Mouse (Mus musculus): ENCODE data around the gene Pkp4. TPM values are rescaled to one million over a fixed set of nuclear protein-coding genes. Genes with fewer than 3 reads are reported as not detected.

The Pkp4 gene
- polyA plus RNA-seq, 1 experiment from 2014 or later = 36.5 TPM

- 86% methylated on average over 5 of the region's 5 CpGs for WGBS
- Histone ChIP-seq H3K4me1 (replicated peaks) (no peaks in the 10 kb centered on the region), H3K27ac (no peak overlapping the region), H3K9ac (no peak overlapping the region), H3K4me2 (no peak overlapping the region), H3K36me3 (peaks cover 76% of the 10 kb centered on the region), H3K27me3 (no peaks in the 10 kb centered on the region), H3K4me3 (no peak overlapping the region), H3K9me3 (replicated peaks) (no peaks in the 10 kb centered on the region)
- no peak for ATAC-seq (replicated peaks; ENCODE audit: insufficient number of reproducible peaks, insufficient read depth, low FRiP score, low read depth)
Measured at GRCm38 (mm10) chr2:59339776-59340539, 179.3 kb downstream of the Pkp4 start.

GRCm38 (mm10) chr2:59340878-59341277 lies 180.2 kb downstream of the Pkp4 start:
- no peak for ATAC-seq (replicated peaks; ENCODE audit: insufficient number of reproducible peaks, insufficient read depth, low FRiP score, low read depth)
- Histone ChIP-seq H3K9me3 (replicated peaks) (no peaks in the 10 kb centered on the region), H3K4me3 (no peak overlapping the region), H3K27me3 (no peaks in the 10 kb centered on the region), H3K4me1 (replicated peaks) (no peaks in the 10 kb centered on the region), H3K27ac (no peak overlapping the region), H3K36me3 (peaks cover 75% of the 10 kb centered on the region), H3K4me2 (no peak overlapping the region), H3K9ac (no peak overlapping the region)
- 92% methylated on average over 1 of the region's 1 CpGs for WGBS

DNA sequence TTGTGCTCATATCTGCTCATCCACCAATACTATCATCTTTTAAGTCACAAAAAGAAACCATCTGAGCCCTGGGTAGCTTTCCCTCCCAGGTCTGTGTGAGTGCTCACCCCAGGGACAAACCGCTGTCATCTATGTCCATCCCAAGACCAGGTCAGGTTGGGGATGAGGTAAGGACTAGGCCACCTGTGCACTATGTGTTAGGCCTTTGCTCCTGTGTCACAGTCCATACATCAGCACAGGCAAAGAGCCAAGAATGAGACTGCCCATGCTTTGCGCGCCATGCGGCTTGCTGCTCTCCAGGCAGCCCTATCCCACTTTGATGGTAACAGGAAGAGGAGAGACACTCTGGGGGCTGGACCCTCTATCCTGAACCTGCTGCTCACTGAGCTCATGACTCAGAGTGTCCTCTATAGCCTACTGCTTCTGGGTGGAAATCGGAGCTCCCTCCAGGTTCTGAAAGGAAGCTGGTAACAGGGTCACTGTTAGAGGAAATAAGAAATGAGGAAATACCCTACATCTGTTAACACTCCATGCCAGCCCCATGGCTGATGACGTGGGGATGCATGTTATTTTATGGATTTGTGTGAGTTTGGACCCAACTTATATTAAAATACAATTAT lies 182.1 kb downstream of the Pkp4 start:
- WGBS = 88% methylated on average over 6 of the region's 6 CpGs
- Histone ChIP-seq H3K4me1 (replicated peaks) (0 out of 2 replicates have a peak, but pooled peaks cover 7% of the 10 kb centered on the region), H3K27ac (no peak overlapping the region), H3K36me3 (peaks cover 68% of the 10 kb centered on the region), H3K4me2 (no peak overlapping the region), H3K27me3 (no peaks in the 10 kb centered on the region), H3K9ac (no peak overlapping the region), H3K9me3 (replicated peaks) (no peaks in the 10 kb centered on the region), H3K4me3 (no peak overlapping the region)
- ATAC-seq (replicated peaks; ENCODE audit: insufficient number of reproducible peaks, insufficient read depth, low FRiP score, low read depth) = no peak

- Histone ChIP-seq H3K4me3 (no peak overlapping the region), H3K36me3 (peaks cover 72% of the 10 kb centered on the region), H3K9ac (no peak overlapping the region), H3K4me1 (replicated peaks) (0 out of 2 replicates have a peak, but pooled peaks cover 7% of the 10 kb centered on the region), H3K4me2 (no peak overlapping the region), H3K27me3 (no peaks in the 10 kb centered on the region), H3K9me3 (replicated peaks) (no peaks in the 10 kb centered on the region), H3K27ac (no peak overlapping the region)
- 71% methylated on average over 11 of the region's 11 CpGs for WGBS
- ATAC-seq (replicated peaks; ENCODE audit: insufficient number of reproducible peaks, insufficient read depth, low FRiP score, low read depth) = no peak
Measured at GRCm38 (mm10) chr2:59343834-59344233, 183.2 kb downstream of the Pkp4 start.

DNA sequence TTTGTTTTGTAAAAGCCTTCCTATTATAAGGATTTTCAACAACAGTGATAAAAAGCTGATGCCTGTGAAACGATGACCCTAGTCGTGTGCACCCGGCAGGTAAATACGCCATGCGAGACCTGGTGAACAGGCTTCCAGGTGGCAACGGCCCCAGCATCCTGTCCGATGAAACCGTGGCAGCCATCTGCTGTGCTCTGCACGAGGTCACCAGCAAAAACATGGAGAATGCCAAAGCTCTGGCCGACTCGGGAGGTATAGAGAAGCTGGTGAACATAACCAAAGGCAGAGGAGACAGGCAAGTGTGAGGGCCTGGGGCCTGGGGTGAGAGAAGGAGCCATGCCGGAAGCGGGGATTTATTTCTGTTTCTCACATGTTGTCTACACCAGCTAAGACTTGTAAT lies 184.0 kb downstream of the Pkp4 start:
- no peak overlapping the region for H3K4me2 ChIP-seq
- no peak overlapping the region for H3K4me3 ChIP-seq
- H3K4me1 ChIP-seq (replicated peaks) = 0 out of 2 replicates have a peak, but pooled peaks cover 7% of the 10 kb centered on the region
- WGBS = 91% methylated on average over 13 of the region's 13 CpGs
- H3K27me3 ChIP-seq = no peaks in the 10 kb centered on the region
- no peak overlapping the region for H3K9ac ChIP-seq
- ATAC-seq (replicated peaks; ENCODE audit: insufficient number of reproducible peaks, insufficient read depth, low FRiP score, low read depth) = no peak
- no peak overlapping the region for H3K27ac ChIP-seq
- H3K36me3 ChIP-seq = peaks cover 69% of the 10 kb centered on the region
- no peaks in the 10 kb centered on the region for H3K9me3 ChIP-seq (replicated peaks)

DNA sequence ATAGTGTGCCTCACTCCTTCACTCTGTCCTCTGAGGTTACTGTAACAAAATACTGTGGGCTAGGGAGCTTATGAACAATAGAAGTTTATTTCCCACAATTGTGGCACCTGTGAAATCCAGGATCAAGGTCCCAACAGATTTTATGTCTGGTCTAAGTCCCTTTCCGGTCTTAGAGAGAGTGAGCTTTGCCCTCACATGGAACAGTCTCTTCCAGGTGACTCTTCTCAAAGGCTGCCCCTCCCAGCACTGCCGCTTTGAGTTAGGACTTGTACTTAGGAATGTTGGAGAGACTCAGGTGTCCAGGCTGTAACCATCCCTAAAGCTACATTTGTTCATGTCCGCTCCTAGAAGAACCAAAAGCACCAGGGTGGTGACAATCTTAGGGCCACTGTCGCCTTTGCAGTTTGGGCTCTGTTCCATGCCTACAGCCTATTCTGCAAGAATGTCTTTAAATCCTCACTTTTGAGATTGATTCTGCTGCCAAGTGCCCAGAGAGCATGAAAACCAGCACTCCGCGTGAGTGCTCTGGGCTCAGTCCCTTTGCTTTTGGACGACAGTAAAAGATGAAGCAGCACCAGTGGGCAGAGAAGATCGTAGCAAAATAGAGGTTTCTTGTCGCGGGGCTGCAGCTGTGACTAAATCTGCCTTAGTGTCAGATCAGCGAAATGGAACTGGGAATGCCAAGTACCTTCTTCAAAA lies 184.6 kb downstream of the Pkp4 start:
- no peak for ATAC-seq (replicated peaks; ENCODE audit: insufficient number of reproducible peaks, insufficient read depth, low FRiP score, low read depth)
- WGBS = 90% methylated on average over 11 of the region's 11 CpGs
- Histone ChIP-seq H3K4me2 (no peak overlapping the region), H3K9ac (no peak overlapping the region), H3K27ac (no peak overlapping the region), H3K4me3 (no peak overlapping the region), H3K36me3 (peaks cover 69% of the 10 kb centered on the region), H3K9me3 (replicated peaks) (no peaks in the 10 kb centered on the region), H3K27me3 (no peaks in the 10 kb centered on the region), H3K4me1 (replicated peaks) (0 out of 2 replicates have a peak, but pooled peaks cover 7% of the 10 kb centered on the region)

- Histone ChIP-seq H3K9ac (no peak overlapping the region), H3K27me3 (no peaks in the 10 kb centered on the region), H3K4me3 (no peak overlapping the region), H3K4me1 (replicated peaks) (0 out of 2 replicates have a peak, but pooled peaks cover 7% of the 10 kb centered on the region), H3K36me3 (peaks cover 73% of the 10 kb centered on the region), H3K27ac (no peak overlapping the region), H3K4me2 (no peak overlapping the region), H3K9me3 (replicated peaks) (no peaks in the 10 kb centered on the region)
- 55% methylated on average over 12 of the region's 12 CpGs for WGBS
- no peak for ATAC-seq (replicated peaks; ENCODE audit: insufficient number of reproducible peaks, insufficient read depth, low FRiP score, low read depth)
Measured at GRCm38 (mm10) chr2:59346443-59346842, 185.8 kb downstream of the Pkp4 start.

GRCm38 (mm10) chr2:59348585-59348984 lies 187.9 kb downstream of the Pkp4 start:
- Histone ChIP-seq H3K4me1 (replicated peaks) (0 out of 2 replicates have a peak, but pooled peaks cover 7% of the 10 kb centered on the region), H3K36me3 (peaks cover 66% of the 10 kb centered on the region), H3K9ac (no peak overlapping the region), H3K9me3 (replicated peaks) (no peaks in the 10 kb centered on the region), H3K27me3 (no peaks in the 10 kb centered on the region), H3K27ac (no peak overlapping the region), H3K4me2 (no peak overlapping the region), H3K4me3 (no peak overlapping the region)
- no peak for ATAC-seq (replicated peaks; ENCODE audit: insufficient number of reproducible peaks, insufficient read depth, low FRiP score, low read depth)
- 81% methylated on average over 8 of the region's 8 CpGs for WGBS

DNA sequence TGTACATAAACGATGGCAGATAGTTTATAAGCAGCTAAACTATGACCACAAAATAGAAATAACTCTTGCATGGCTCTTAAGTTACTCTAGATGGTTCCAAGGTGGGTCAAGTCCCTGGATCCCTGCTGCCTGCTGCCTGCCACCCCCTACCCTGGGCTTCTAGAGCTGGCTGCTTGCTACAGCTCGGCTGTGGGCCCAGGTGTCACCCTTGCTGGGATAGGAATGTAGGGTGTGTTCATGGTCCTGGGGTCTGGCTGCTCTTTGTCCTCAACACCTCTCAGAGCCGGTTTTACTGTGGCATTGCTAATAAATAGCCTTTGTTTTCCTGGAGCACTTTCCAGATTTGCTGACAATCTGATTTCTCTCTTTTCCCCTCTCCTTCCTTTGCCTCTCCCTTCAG lies 189.4 kb downstream of the Pkp4 start:
- H3K27ac ChIP-seq = no peak overlapping the region
- no peak overlapping the region for H3K4me2 ChIP-seq
- WGBS = 58% methylated on average over 3 of the region's 3 CpGs
- H3K36me3 ChIP-seq = peaks cover 65% of the 10 kb centered on the region
- H3K27me3 ChIP-seq = no peaks in the 10 kb centered on the region
- H3K9ac ChIP-seq = no peak overlapping the region
- no peak for ATAC-seq (replicated peaks; ENCODE audit: insufficient number of reproducible peaks, insufficient read depth, low FRiP score, low read depth)
- no peaks in the 10 kb centered on the region for H3K9me3 ChIP-seq (replicated peaks)
- 0 out of 2 replicates have a peak, but pooled peaks cover 7% of the 10 kb centered on the region for H3K4me1 ChIP-seq (replicated peaks)
- no peak overlapping the region for H3K4me3 ChIP-seq

DNA sequence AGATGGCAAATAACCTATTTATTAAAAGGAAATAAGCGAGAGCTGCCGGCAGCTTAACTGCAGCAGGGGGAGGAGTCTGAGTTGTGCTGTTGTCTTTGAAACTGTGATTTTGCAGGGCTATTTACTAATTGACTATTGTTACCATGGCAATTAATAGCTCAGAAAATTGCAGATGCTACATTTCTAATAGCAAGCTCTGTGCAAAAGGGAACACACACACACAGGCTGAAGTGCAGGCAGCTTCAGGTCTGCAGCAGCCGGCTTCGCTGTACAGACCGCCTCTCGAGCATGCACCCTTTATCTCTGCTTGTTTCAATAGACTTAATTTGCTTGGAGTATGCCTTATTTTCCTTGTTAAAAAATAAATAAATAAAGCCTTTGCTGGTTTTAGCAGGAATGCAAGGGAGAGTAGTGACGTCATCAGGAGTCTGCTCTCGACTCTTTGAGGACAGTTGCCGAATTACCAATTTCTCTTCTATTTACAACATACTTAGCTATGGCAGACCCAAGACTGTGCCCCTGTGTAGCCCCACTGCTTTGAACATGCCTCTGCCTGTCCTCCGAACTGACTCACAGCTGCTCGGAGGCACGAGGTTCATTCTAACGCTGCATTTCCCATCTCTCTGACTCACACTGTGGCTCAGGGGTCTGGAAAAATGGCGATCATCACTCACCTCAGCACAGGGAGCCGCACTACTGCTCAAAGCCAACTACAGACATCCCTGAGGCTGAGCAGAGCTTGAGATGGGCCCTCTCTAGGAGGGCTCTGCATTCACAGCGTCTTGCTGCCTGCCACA lies 190.9 kb downstream of the Pkp4 start:
- 79% methylated on average over 16 of the region's 16 CpGs for WGBS
- Histone ChIP-seq H3K36me3 (peaks cover 66% of the 10 kb centered on the region), H3K27ac (no peak overlapping the region), H3K9ac (no peak overlapping the region), H3K4me3 (no peak overlapping the region), H3K4me2 (no peak overlapping the region), H3K27me3 (no peaks in the 10 kb centered on the region), H3K4me1 (replicated peaks) (0 out of 2 replicates have a peak, but pooled peaks cover 4% of the 10 kb centered on the region), H3K9me3 (replicated peaks) (no peaks in the 10 kb centered on the region)
- no peak for ATAC-seq (replicated peaks; ENCODE audit: insufficient number of reproducible peaks, insufficient read depth, low FRiP score, low read depth)

DNA sequence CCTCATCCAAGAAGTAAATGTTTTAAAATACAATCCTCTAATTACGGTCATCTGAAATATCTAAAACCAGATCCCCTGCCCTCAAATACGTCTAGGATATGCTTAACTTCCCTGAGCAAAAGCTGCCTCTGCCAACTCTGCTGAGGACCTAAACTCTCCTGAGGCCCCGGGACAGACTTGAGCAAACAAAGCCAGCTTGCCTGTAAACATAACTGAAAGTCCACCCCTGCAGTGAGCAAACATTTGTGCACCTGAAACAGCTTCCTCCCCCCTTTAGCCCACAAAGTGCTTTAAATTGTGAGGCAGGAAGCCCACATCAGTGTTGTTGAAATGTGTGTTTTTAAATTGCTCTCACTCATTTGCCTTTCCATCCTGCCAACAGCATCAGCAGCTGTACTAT lies 193.2 kb downstream of the Pkp4 start:
- no peak overlapping the region for H3K4me2 ChIP-seq
- 79% methylated on average over 3 of the region's 3 CpGs for WGBS
- peaks cover 53% of the 10 kb centered on the region for H3K36me3 ChIP-seq
- H3K27me3 ChIP-seq = no peaks in the 10 kb centered on the region
- H3K4me1 ChIP-seq (replicated peaks) = no peaks in the 10 kb centered on the region
- no peak overlapping the region for H3K4me3 ChIP-seq
- no peak for ATAC-seq (replicated peaks; ENCODE audit: insufficient number of reproducible peaks, insufficient read depth, low FRiP score, low read depth)
- no peak overlapping the region for H3K9ac ChIP-seq
- no peaks in the 10 kb centered on the region for H3K9me3 ChIP-seq (replicated peaks)
- H3K27ac ChIP-seq = no peak overlapping the region

All from heart, embryonic 15.5 days (tissue).